Mouse (Mus musculus): ENCODE results near the gene Hist1h2be. TPM values are rescaled to one million over a fixed set of nuclear protein-coding genes. Genes with fewer than 3 reads are reported as not detected.
"Not testable (repeated sequence)": the region's sequence is repeated elsewhere in the genome, so short reads cannot be mapped to it uniquely, and the experiment has no call there.

The Hist1h2be gene
- total and polyA plus RNA-seq, 2 experiments, result 0.28 to 5.4 TPM

DNA sequence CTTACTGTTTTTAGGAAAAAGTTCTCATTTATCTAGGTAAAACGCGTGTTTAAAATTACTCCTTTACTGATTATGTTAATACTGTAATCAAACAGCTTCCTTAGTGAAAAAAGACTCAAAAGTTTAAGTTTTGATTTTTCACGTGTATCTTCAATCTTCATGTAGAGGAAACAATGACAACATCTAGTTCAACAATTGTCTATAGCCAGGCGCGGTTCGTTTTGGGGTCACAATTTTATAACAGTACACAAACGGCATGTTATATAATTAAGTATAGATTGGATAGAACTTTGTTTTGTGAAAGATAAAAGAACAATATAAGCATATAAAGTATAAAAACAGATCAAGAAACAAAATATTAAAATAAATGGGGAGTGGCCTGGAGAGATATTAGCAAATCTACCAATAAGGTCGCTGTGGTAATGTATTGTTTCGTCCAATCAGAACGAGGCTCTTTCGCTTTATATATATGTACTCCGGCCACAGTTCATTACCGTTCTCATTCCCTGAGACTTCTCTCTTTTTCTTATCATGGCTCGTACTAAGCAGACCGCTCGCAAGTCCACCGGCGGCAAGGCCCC is 45.6 kb downstream of the Hist1h2be start, which contains the start of gene Hist1h3d:
Gene Hist1h3d, plus strand, starts transcription at position 493 of the 581 bp plus-strand sequence.
- Histone ChIP-seq H3K79me2 (ENCODE audit: control insufficient read depth, insufficient read depth, low read length) (no peaks in the 10 kb centered on the region), H3K4me1 (ENCODE audit: control insufficient read depth, insufficient read depth, low read length) (peaks cover 15% of the 10 kb centered on the region; the same call in 1 of the 2 replicates), H3K36me3 (ENCODE audit: control insufficient read depth, insufficient read depth, low read length) (no peaks in the 10 kb centered on the region), H3K27me3 (ENCODE audit: control insufficient read depth, insufficient read depth, low read length) (no peaks in the 10 kb centered on the region), H3K9ac (ENCODE audit: low read depth, low read length) (peak within 1 kb of the TSS; percentile 71), H3K4me3 (ENCODE audit: insufficient read depth, low read depth, low read length) (peak within 1 kb of the TSS; percentile 50), H3K27ac (replicated peaks; ENCODE audit: insufficient read depth, low read depth, low read length) (no peak within 1 kb of the TSS; the same call in 1 of the 2 replicates)
- WGBS, result 3% methylated on average over 18 of the region's 18 CpGs
- DNase-seq (ENCODE audit: extremely low read depth, low read depth, low spot score), result peak; percentile 69
- TF ChIP-seq CTCF (IDR thresholded peaks at IDR 0.05; ENCODE audit: low read depth, low read length) (no peak), POLR2A (IDR thresholded peaks at IDR 0.05; ENCODE audit: extremely low read depth, insufficient read depth, low read length) (no peak)

DNA sequence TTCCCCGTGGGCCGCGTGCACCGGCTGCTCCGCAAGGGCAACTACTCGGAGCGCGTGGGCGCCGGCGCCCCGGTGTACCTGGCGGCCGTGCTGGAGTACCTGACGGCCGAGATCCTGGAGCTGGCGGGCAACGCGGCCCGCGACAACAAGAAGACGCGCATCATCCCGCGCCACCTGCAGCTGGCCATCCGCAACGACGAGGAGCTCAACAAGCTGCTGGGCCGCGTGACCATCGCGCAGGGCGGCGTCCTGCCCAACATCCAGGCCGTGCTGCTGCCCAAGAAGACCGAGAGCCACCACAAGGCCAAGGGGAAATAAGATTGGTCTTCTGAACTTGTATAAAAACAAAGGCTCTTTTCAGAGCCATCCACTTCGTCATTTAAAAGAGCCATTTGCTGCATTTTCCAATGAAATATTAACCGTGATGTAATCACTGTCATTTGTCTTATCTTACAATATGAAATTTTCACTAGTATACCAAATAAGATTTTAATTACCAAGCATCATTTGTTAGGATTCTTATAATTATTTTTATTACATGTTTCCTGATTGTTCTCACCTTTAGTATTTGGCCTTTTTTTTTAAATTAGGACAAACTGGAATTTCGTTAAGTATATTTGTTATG is 46.3 kb downstream of the Hist1h2be start:
- 7% methylated on average over 13 of the region's 39 CpGs for WGBS
- not testable (repeated sequence) for H3K79me2 ChIP-seq (ENCODE audit: control insufficient read depth, insufficient read depth, low read length); H3K27ac ChIP-seq (replicated peaks; ENCODE audit: insufficient read depth, low read depth, low read length); DNase-seq (ENCODE audit: extremely low read depth, low read depth, low spot score); H3K27me3 ChIP-seq (ENCODE audit: control insufficient read depth, insufficient read depth, low read length); H3K36me3 ChIP-seq (ENCODE audit: control insufficient read depth, insufficient read depth, low read length); H3K9ac ChIP-seq (ENCODE audit: low read depth, low read length)
- Histone ChIP-seq H3K4me3 (ENCODE audit: insufficient read depth, low read depth, low read length) (0 out of 2 replicates have a peak overlapping the region, but pooled peaks have one; percentile 29), H3K4me1 (ENCODE audit: control insufficient read depth, insufficient read depth, low read length) (peaks cover 15% of the 10 kb centered on the region; the same call in 1 of the 2 replicates)

DNA sequence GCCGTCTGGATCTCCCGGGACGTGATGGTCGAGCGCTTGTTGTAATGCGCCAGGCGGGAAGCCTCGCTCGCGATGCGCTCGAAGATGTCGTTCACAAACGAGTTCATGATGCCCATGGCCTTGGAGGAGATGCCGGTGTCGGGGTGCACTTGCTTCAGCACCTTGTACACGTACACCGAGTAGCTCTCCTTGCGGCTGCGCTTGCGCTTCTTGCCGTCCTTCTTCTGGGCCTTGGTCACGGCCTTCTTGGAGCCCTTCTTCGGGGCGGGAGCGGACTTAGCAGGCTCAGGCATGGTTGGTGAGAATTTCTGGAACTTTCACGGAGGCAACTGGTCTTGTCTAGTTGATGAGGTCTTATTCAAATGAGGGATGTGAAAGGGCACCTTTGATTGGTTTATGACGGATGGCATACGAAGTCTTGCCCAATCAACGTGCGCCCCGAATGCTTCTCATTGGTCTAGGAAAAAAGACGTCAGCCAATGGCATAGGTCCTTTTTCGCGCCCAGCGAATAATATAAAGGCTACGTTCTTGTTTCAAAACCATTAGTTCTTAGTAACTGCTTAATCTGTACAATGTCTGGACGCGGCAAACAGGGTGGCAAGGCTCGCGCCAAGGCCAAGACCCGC is 46.9 kb downstream of the Hist1h2be start, which contains the start of the genes Hist1h2bf and Hist1h2ad:
Gene Hist1h2bf, minus strand, starts transcription at position 299 of the 627 bp plus-strand sequence.
Gene Hist1h2ad, plus strand, starts transcription at position 484 of the 627 bp plus-strand sequence.
- DNase-seq (ENCODE audit: extremely low read depth, low read depth, low spot score), result peak; percentile 92
- H3K36me3 ChIP-seq (ENCODE audit: control insufficient read depth, insufficient read depth, low read length); H3K79me2 ChIP-seq (ENCODE audit: control insufficient read depth, insufficient read depth, low read length); H3K27me3 ChIP-seq (ENCODE audit: control insufficient read depth, insufficient read depth, low read length): not testable (repeated sequence)
- Histone ChIP-seq H3K27ac (replicated peaks; ENCODE audit: insufficient read depth, low read depth, low read length) (peak within 1 kb of the TSS; percentile 41), H3K9ac (ENCODE audit: low read depth, low read length) (peak within 1 kb of the TSS; percentile 55; the same call in 1 of the 2 replicates), H3K4me3 (ENCODE audit: insufficient read depth, low read depth, low read length) (peak within 1 kb of the TSS; percentile 59; the same call in 1 of the 2 replicates), H3K4me1 (ENCODE audit: control insufficient read depth, insufficient read depth, low read length) (peaks cover 15% of the 10 kb centered on the region; the same call in 1 of the 2 replicates)
- WGBS, result 4% methylated on average over 42 of the region's 42 CpGs

DNA sequence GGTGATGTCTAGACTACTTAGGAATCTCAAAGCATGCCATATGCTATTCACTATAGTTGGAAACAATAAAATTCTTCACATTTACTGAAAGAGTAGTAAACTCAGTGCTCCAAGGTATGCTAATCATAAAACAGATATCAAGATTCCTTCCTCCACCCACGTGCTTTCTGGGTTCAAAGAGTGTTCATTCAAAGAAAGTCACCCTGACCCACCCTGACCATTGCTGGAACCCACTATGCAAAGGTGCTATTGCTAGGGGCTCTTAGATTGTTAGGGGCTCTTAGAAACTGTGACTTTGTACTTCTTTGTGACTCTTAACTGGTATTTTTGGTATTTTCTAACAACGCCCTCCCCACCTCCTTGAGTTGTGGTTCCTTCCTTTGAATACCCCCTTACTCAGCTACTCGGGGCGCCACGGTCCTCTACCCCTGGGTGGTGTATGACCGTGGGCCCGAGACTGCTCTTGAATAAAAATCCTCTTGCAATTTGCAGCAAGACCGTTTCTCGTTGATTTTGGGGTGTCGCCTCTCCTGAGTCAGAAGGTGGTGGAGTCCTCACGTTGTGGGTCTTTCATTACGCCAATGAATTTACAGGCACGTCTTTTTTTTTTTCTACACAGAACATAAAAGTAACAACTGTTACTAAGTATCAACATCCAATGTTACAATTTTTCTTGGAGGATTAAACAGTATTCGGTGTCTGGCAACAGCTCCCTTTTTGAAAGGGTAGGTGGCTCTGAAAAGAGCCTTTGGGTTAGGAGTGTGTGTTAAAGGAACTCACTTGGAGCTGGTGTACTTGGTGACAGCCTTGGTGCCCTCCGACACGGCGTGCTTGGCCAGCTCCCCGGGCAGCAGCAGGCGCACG is 47.7 kb downstream of the Hist1h2be start:
- Histone ChIP-seq H3K9ac (ENCODE audit: low read depth, low read length) (peak overlapping the region; percentile 51; the same call in 1 of the 2 replicates), H3K4me1 (ENCODE audit: control insufficient read depth, insufficient read depth, low read length) (peaks cover 15% of the 10 kb centered on the region; the same call in 1 of the 2 replicates), H3K4me3 (ENCODE audit: insufficient read depth, low read depth, low read length) (peak overlapping the region; percentile 59; the same call in 1 of the 2 replicates)
- not testable (repeated sequence) for H3K36me3 ChIP-seq (ENCODE audit: control insufficient read depth, insufficient read depth, low read length); DNase-seq (ENCODE audit: extremely low read depth, low read depth, low spot score); H3K79me2 ChIP-seq (ENCODE audit: control insufficient read depth, insufficient read depth, low read length); H3K27ac ChIP-seq (replicated peaks; ENCODE audit: insufficient read depth, low read depth, low read length); H3K27me3 ChIP-seq (ENCODE audit: control insufficient read depth, insufficient read depth, low read length)
- 24% methylated on average over 20 of the region's 20 CpGs for WGBS

DNA sequence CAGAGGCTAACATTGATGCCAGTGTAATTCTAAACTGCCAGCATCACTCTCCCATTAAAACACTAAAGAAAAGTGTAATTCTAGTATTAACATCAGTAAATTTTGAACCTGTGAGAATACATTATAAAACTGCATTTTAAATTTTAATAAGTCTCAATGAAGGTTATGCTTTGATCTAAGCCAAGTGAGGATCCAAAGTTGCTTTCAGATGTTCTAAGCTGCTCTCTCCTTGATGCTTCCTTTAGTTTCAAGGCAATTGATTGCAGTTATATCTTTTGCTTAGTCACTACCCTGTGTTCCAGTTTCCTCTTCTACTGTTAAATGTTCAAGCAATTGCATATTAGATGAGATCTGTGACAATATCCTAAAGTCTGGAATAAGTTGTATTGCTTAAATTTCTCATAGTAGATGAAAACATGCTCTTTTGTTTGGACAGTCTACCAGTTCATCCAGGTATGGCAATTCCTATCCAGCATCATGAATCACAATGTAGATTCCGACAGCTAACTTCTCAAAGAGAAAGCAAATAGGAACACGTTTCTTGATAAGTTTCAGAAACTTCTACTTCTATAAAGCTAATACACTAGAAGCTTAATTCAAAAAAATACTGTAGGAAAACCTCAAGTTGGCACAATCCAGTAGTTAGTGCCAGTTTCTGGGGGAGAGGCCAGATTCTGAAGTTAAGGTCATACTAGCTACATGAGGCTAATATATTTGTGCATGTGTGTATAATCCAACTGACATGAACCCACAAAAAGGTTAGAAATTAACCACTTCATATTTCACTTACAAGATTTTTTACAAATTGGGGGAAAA is 48.5 kb downstream of the Hist1h2be start:
- Histone ChIP-seq H3K9ac (ENCODE audit: low read depth, low read length) (no peak overlapping the region), H3K27ac (replicated peaks; ENCODE audit: insufficient read depth, low read depth, low read length) (no peak overlapping the region), H3K4me1 (ENCODE audit: control insufficient read depth, insufficient read depth, low read length) (peaks cover 15% of the 10 kb centered on the region; the same call in 1 of the 2 replicates), H3K27me3 (ENCODE audit: control insufficient read depth, insufficient read depth, low read length) (no peaks in the 10 kb centered on the region), H3K4me3 (ENCODE audit: insufficient read depth, low read depth, low read length) (no peak overlapping the region; the same call in 1 of the 2 replicates), H3K36me3 (ENCODE audit: control insufficient read depth, insufficient read depth, low read length) (no peaks in the 10 kb centered on the region), H3K79me2 (ENCODE audit: control insufficient read depth, insufficient read depth, low read length) (no peaks in the 10 kb centered on the region)
- TF ChIP-seq POLR2A (IDR thresholded peaks at IDR 0.05; ENCODE audit: extremely low read depth, insufficient read depth, low read length) (no peak), CTCF (IDR thresholded peaks at IDR 0.05; ENCODE audit: low read depth, low read length) (no peak)
- no peak for DNase-seq (ENCODE audit: extremely low read depth, low read depth, low spot score)
- WGBS, result 47% methylated on average over 2 of the region's 2 CpGs

DNA sequence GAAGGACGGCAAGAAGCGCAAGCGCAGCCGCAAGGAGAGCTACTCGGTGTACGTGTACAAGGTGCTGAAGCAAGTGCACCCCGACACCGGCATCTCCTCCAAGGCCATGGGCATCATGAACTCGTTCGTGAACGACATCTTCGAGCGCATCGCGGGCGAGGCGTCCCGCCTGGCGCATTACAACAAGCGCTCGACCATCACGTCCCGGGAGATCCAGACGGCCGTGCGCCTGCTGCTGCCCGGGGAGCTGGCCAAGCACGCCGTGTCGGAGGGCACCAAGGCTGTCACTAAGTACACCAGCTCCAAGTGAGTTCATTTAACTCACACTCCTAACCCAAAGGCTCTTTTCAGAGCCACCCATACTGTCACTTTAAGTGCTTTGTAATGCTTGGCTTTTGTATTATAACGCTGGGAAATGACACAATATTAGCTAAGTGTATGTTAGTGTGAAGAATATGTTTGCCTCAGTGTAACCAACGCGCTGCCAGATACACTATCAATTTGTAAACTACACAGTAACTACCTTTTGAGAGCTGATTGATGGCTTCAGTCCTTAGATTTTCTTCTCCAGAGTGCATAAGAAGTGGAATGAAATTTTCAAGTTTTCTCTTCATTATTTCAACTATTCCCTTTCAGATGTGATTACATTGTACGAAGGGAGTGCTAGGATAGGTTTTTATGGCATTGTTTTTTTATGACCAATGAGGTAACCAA is 49.3 kb downstream of the Hist1h2be start:
- DNase-seq (ENCODE audit: extremely low read depth, low read depth, low spot score), result not testable (repeated sequence)
- WGBS, result under 1% methylated on average over 17 of the region's 34 CpGs

More for the DNA sequence above, 49.3 kb downstream of the Hist1h2be start:
- Histone ChIP-seq H3K4me1 (ENCODE audit: control insufficient read depth, insufficient read depth, low read length) (peaks cover 15% of the 10 kb centered on the region; the same call in 1 of the 2 replicates), H3K27ac (replicated peaks; ENCODE audit: insufficient read depth, low read depth, low read length) (peak overlapping the region; percentile 73), H3K9ac (ENCODE audit: low read depth, low read length) (peak overlapping the region; percentile 34; the same call in 1 of the 2 replicates), H3K4me3 (ENCODE audit: insufficient read depth, low read depth, low read length) (peak overlapping the region; percentile 58; the same call in 1 of the 2 replicates)
- not testable (repeated sequence) for H3K27me3 ChIP-seq (ENCODE audit: control insufficient read depth, insufficient read depth, low read length); H3K79me2 ChIP-seq (ENCODE audit: control insufficient read depth, insufficient read depth, low read length); H3K36me3 ChIP-seq (ENCODE audit: control insufficient read depth, insufficient read depth, low read length)

All from liver, adult 2 months (tissue).